Mouse (Mus musculus): Measurements from ENCODE around the gene Hoxb6. TPM values are rescaled to one million over a fixed set of nuclear protein-coding genes. Genes with fewer than 3 reads are reported as not detected.
A peak's percentile ranks its signal among the peaks of the same experiment; 100 is the strongest.

The Hoxb6 gene
- polyA plus RNA-seq, 1 experiment from 2014 or later, result 0.31 TPM

DNA sequence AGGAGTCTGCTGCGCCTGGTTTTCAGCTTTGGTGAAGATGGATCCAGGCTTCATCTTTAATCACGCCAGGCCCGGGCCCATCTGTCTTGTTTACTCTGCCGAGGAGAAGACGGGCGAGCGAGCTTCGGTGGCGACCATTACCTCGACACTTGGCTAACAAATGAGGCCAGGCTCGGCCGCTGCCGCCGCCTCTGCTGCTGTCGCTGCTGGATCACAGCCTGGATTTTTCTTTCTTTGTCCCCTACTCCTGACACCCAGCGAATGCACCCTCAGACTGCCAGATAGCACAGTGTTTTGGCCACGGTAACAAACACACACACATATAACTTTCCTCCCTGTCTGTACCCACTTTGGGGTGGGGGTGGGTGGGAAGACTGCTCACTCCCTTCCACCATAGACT lies 28.4 kb downstream of the Hoxb6 start:
- H3K4me3 ChIP-seq, result peak overlapping the region; percentile 56
- H3K36me3 ChIP-seq, result no peaks in the 10 kb centered on the region
- 1% methylated on average over 17 of the region's 17 CpGs for WGBS
- H3K27me3 ChIP-seq (ENCODE audit: insufficient read depth, poor library complexity, severe bottlenecking), result peaks cover 100% of the 10 kb centered on the region
- no peak for DNase-seq (ENCODE audit: low spot score)
- peaks cover 18% of the 10 kb centered on the region for H3K4me1 ChIP-seq (replicated peaks)
- no peaks in the 10 kb centered on the region for H3K9me3 ChIP-seq
- H3K27ac ChIP-seq, result peak overlapping the region; percentile 59

DNA sequence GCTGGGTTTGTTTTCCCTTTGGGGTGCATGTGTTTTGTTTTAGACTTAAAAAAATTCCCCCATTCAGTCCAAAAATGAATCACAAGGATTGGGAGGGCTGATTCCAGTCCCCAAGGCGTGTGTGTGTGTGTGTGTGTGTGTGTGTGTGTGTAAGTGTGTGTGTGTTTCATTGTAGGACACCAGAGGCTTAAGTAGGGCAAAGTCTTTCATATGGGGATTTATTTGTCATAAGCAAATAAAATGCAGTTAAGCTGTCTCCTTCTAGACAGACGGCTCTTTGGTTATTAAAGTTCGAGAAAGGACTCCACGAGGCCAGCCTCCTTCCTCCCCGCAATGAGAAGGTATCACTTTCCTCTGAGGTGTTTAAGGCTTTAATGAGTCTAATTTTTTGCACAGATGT lies 29.6 kb downstream of the Hoxb6 start:
- H3K27me3 ChIP-seq (ENCODE audit: insufficient read depth, poor library complexity, severe bottlenecking), result peaks cover 100% of the 10 kb centered on the region
- WGBS, result 10% methylated on average over 5 of the region's 5 CpGs

DNA sequence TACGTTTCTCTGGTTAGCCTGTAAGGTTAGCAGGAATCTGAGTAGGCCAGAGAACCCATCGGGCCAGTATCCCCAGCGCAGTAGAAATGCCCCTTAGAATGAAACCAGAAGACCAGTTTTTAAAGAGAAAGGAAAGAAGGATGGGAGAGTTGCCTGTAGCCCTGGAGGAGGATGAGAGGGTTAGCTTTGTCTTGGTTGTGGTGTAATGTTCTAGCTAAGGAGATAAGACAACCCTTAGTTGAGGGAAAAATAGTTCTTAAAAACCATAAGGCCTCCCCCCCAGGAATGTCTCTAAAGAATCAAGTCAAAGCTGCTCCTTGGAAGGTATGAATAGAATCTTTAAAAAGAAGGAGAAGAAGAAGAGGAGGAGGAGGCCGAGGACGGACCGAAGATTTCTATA lies 30.5 kb downstream of the Hoxb6 start:
- Histone ChIP-seq H3K27ac (peak overlapping the region; percentile 12; the same call in 1 of the 2 replicates), H3K36me3 (no peaks in the 10 kb centered on the region), H3K4me1 (replicated peaks) (peaks cover 18% of the 10 kb centered on the region), H3K27me3 (ENCODE audit: insufficient read depth, poor library complexity, severe bottlenecking) (peaks cover 100% of the 10 kb centered on the region), H3K4me3 (peak overlapping the region; percentile 9; the same call in 1 of the 2 replicates), H3K9me3 (no peaks in the 10 kb centered on the region)
- DNase-seq (ENCODE audit: low spot score), result no peak
- 4% methylated on average over 6 of the region's 6 CpGs for WGBS

More for the DNA sequence above, 29.6 kb downstream of the Hoxb6 start:
- no peak overlapping the region; the same call in 1 of the 2 replicates for H3K27ac ChIP-seq
- peaks cover 18% of the 10 kb centered on the region for H3K4me1 ChIP-seq (replicated peaks)
- H3K9me3 ChIP-seq, result no peaks in the 10 kb centered on the region
- no peaks in the 10 kb centered on the region for H3K36me3 ChIP-seq
- DNase-seq (ENCODE audit: low spot score), result no peak
- peak overlapping the region; percentile 18; the same call in 1 of the 2 replicates for H3K4me3 ChIP-seq

DNA sequence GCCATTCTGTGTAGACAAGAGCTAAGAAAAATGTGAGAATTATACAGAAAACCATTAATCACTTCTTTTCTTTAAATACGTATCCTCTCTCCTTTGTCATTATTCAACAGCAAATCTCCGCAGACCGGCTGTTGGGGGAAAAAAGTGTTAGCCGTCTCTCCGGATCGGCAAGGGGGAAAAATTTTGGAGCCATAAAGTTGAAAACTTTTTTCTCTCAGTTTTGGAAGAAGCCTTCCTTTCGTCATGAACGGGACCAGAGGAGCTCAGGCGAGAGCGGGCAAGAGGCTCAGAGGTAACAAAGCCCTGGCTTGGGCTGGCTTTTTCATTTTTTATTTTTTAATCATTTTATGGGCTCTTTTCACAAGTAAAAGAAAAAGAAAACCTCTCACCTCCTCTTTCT lies 30.9 kb downstream of the Hoxb6 start, which contains the start of gene Hoxb3:
Hoxb3 (plus strand) TSS at position 173 of the 400 bp plus-strand sequence.
- 4% methylated on average over 10 of the region's 10 CpGs for WGBS
- Histone ChIP-seq H3K27ac (peak within 1 kb of the TSS; percentile 31; the same call in 1 of the 2 replicates), H3K4me3 (peak within 1 kb of the TSS; percentile 42)

DNA sequence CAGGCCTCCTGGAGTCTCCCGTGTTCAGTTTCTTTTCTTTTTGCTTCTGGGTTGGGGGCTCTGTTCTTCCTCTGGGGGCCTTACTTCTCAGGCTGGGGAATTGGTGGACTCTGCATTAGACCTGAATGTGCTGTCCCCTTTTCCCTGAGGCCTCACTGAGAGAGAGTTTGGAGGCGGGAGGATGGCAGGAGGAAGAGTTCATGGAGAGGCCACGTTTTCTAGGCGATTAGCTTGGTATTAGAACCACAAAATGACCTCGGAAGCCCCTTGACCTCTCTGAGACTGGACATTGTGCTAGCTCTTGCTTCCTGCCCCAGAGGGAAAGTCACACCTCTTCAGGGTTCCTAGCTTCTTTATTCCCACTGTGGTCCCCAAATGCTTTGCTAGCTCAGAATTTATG lies 31.8 kb downstream of the Hoxb6 start:
- WGBS, result under 1% methylated on average over 5 of the region's 5 CpGs
- Histone ChIP-seq H3K27ac (peak overlapping the region; percentile 31; the same call in 1 of the 2 replicates), H3K27me3 (ENCODE audit: insufficient read depth, poor library complexity, severe bottlenecking) (peaks cover 100% of the 10 kb centered on the region), H3K9me3 (no peaks in the 10 kb centered on the region), H3K4me3 (peak overlapping the region; percentile 42), H3K4me1 (replicated peaks) (peaks cover 5% of the 10 kb centered on the region), H3K36me3 (no peaks in the 10 kb centered on the region)
- DNase-seq (ENCODE audit: low spot score), result no peak

More for the DNA sequence above, 30.9 kb downstream of the Hoxb6 start, which contains the start of gene Hoxb3:
- no peaks in the 10 kb centered on the region for H3K36me3 ChIP-seq
- H3K27me3 ChIP-seq (ENCODE audit: insufficient read depth, poor library complexity, severe bottlenecking), result peaks cover 100% of the 10 kb centered on the region
- H3K4me1 ChIP-seq (replicated peaks), result peaks cover 14% of the 10 kb centered on the region
- DNase-seq (ENCODE audit: low spot score), result no peak
- no peaks in the 10 kb centered on the region for H3K9me3 ChIP-seq

DNA sequence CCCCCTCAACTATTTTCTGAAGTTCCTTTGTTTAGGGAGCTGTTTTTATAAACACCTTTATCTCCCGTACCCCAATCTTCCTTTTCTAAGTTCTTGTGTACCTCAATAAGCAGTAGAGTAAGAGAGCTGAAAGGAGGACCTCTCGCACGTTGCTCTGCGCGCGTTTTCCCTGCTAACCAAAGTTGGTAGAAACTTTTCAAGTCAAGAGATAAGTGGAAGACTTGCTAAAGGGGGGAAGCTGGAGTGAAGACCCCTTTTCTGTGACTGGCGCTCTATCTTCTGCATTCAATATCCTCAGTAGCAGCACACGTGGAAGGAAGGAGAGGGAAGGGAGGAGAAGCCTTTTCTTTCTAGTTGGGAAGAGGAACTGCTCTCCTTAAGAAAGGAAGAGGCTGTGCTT lies 32.7 kb downstream of the Hoxb6 start:
- 4% methylated on average over 8 of the region's 8 CpGs for WGBS

DNA sequence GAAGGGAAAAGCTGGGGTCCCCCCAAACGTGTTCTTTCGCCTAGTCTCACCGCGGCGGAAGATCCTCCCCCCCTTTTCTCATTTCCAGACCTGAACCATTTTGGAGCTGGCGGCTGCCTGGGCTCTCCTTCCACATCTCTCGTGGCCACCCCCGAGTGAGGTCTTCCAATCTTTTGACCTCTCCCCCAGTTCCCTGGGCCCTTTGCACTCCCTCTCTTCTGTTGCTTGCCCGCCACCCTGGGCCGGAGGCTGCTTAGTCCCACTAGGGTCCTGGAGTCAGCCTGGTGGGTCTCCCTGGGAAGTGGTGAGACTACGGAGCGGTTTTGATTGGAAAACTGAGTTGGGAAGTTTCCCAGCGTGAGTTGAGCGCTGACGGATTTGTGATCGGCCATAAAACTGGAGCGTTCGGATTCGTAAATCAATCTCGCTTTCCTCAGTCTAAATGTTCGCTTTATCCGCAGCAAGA lies 33.5 kb downstream of the Hoxb6 start:
- no peak for DNase-seq (ENCODE audit: low spot score)
- H3K4me3 ChIP-seq, result peak overlapping the region; percentile 42
- peak overlapping the region; percentile 80 for H3K27ac ChIP-seq

More for the DNA sequence above, 32.7 kb downstream of the Hoxb6 start:
- no peaks in the 10 kb centered on the region for H3K9me3 ChIP-seq
- no peaks in the 10 kb centered on the region for H3K36me3 ChIP-seq
- no peak for DNase-seq (ENCODE audit: low spot score)
- peaks cover 100% of the 10 kb centered on the region for H3K27me3 ChIP-seq (ENCODE audit: insufficient read depth, poor library complexity, severe bottlenecking)
- H3K4me3 ChIP-seq, result peak overlapping the region; percentile 42
- peak overlapping the region; percentile 80; the same call in 1 of the 2 replicates for H3K27ac ChIP-seq
- 0 out of 2 replicates have a peak, but pooled peaks cover 2% of the 10 kb centered on the region for H3K4me1 ChIP-seq (replicated peaks)

DNA sequence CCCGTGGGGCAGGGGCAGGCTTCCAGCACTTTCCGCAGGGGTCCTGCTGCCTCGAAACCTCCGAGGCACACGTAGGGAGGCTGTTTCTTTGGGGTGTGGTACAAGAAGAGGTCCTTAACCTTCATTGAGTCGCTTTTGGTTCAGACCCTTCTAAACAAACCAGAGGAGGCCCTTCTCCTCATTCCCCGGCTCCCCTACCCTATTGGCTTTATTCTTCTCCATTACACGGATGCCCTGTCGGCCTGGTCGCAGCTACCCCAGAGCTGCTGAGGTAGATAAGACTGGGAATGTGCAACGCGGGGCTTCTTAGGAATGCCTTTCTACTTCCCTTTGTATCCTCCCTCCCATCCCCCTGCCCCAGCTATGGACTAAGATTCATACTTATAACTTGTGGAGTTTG lies 34.4 kb downstream of the Hoxb6 start:
- peak overlapping the region; percentile 42 for H3K4me3 ChIP-seq
- H3K9me3 ChIP-seq, result no peaks in the 10 kb centered on the region
- peak overlapping the region; percentile 69; the same call in 1 of the 2 replicates for H3K27ac ChIP-seq
- no peak for DNase-seq (ENCODE audit: low spot score)
- peaks cover 100% of the 10 kb centered on the region for H3K27me3 ChIP-seq (ENCODE audit: insufficient read depth, poor library complexity, severe bottlenecking)
- no peaks in the 10 kb centered on the region for H3K4me1 ChIP-seq (replicated peaks)
- no peaks in the 10 kb centered on the region for H3K36me3 ChIP-seq
- WGBS, result 0% methylated on average over 12 of the region's 12 CpGs

More for the DNA sequence above, 33.5 kb downstream of the Hoxb6 start:
- WGBS, result 2% methylated on average over 22 of the region's 22 CpGs
- Histone ChIP-seq H3K27me3 (ENCODE audit: insufficient read depth, poor library complexity, severe bottlenecking) (peaks cover 100% of the 10 kb centered on the region), H3K9me3 (no peaks in the 10 kb centered on the region), H3K4me1 (replicated peaks) (no peaks in the 10 kb centered on the region), H3K36me3 (no peaks in the 10 kb centered on the region)

DNA sequence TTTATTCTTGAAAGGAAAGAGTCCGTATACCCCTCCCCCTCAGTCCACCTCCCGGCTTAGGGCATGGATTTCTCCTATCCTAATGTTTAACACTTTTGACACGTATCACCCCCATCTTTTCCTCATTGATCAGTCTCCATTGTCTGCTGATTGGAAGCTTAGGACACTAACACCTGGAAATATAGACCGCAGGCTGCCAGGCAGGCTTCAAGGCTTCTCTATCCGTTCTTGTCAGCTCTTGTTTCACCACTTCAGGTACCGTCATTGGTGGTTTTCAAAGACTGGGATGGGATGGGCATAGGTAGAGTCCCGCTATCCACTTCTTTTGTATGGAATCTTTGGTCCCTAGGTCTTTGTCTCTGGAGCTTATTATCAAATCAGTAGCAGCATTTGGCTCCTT lies 34.8 kb downstream of the Hoxb6 start:
- Histone ChIP-seq H3K36me3 (no peaks in the 10 kb centered on the region), H3K27ac (peak overlapping the region; percentile 69; the same call in 1 of the 2 replicates), H3K27me3 (ENCODE audit: insufficient read depth, poor library complexity, severe bottlenecking) (peaks cover 100% of the 10 kb centered on the region), H3K4me3 (peak overlapping the region; percentile 42; the same call in 1 of the 2 replicates), H3K4me1 (replicated peaks) (no peaks in the 10 kb centered on the region), H3K9me3 (no peaks in the 10 kb centered on the region)
- DNase-seq (ENCODE audit: low spot score), result no peak
- WGBS, result 2% methylated on average over 7 of the region's 7 CpGs

DNA sequence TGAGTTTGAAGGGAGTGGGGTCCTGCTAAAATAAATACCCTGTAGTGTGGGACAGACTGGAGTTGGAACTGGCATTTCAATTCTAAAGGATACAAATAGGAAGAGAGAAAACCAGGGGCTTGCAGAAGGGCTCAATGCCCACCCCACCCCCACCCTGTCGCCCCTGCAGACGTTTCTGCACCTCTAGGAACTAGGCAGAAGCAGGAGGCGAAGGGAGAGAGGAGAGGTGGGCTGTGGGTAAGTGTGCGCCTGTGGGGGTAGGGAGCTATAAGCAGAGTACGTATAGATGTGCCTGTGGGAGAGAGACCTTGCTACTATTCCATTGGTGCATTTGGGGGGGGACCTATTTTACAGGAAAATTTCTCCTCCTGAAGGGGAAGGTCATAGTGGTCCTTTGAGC lies 35.5 kb downstream of the Hoxb6 start:
- H3K36me3 ChIP-seq, result no peaks in the 10 kb centered on the region
- peak overlapping the region; percentile 69; the same call in 1 of the 2 replicates for H3K27ac ChIP-seq
- DNase-seq (ENCODE audit: low spot score), result no peak
- peak overlapping the region; percentile 42 for H3K4me3 ChIP-seq
- H3K4me1 ChIP-seq (replicated peaks), result peaks cover 3% of the 10 kb centered on the region
- H3K27me3 ChIP-seq (ENCODE audit: insufficient read depth, poor library complexity, severe bottlenecking), result peaks cover 100% of the 10 kb centered on the region
- H3K9me3 ChIP-seq, result no peaks in the 10 kb centered on the region
- 2% methylated on average over 5 of the region's 5 CpGs for WGBS

DNA sequence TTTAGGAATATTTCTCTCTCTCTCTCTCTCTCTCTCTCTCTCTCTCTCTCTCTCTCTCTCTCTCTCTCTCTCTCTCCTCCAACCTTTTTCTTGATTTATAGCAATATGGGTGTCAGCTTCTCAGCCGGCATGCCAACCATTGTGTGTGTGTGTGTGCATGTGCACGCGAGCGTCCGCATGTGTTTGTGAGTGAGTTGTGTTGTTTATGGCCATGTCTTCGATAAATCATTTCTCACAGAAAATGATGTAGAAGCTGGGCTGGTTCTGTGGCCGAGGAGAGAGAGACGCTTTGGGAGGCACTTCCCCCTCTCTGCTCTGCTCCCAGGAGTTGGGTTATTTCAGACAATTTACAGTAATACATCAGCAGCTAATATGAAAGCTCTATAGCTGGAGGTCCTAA lies 36.3 kb downstream of the Hoxb6 start:
- peak overlapping the region; percentile 42 for H3K4me3 ChIP-seq
- 6% methylated on average over 8 of the region's 8 CpGs for WGBS
- DNase-seq (ENCODE audit: low spot score), result no peak
- 0 out of 2 replicates have a peak overlapping the region, but pooled peaks have one; percentile 64 for H3K27ac ChIP-seq
- peaks cover 100% of the 10 kb centered on the region for H3K27me3 ChIP-seq (ENCODE audit: insufficient read depth, poor library complexity, severe bottlenecking)
- H3K9me3 ChIP-seq, result no peaks in the 10 kb centered on the region
- H3K4me1 ChIP-seq (replicated peaks), result peaks cover 7% of the 10 kb centered on the region
- no peaks in the 10 kb centered on the region for H3K36me3 ChIP-seq

DNA sequence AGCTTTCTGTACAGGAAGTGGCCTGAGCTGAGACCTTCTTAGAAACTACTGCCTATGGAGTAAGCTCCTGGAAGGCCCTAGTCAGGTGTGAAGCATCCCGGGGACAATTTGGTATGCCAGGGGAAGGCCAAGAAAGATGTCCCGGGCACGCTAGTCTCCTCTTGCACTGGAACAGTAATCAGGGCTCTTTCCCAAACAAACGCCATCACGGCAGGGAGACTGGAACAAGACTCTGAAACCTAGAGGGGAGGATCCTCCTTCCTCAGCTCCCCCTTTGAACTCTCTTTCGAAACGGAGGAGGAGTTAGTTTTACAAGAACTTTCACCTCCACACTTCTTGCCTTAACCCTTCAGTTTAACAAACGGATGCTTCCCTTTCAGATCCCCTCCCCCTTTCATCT lies 39.8 kb downstream of the Hoxb6 start:
- Histone ChIP-seq H3K36me3 (no peaks in the 10 kb centered on the region), H3K4me3 (peak overlapping the region; percentile 48), H3K27me3 (ENCODE audit: insufficient read depth, poor library complexity, severe bottlenecking) (peaks cover 100% of the 10 kb centered on the region), H3K4me1 (replicated peaks) (peaks cover 7% of the 10 kb centered on the region), H3K27ac (peak overlapping the region; percentile 82), H3K9me3 (no peaks in the 10 kb centered on the region)
- DNase-seq (ENCODE audit: low spot score), result no peak
- 2% methylated on average over 8 of the region's 8 CpGs for WGBS

DNA sequence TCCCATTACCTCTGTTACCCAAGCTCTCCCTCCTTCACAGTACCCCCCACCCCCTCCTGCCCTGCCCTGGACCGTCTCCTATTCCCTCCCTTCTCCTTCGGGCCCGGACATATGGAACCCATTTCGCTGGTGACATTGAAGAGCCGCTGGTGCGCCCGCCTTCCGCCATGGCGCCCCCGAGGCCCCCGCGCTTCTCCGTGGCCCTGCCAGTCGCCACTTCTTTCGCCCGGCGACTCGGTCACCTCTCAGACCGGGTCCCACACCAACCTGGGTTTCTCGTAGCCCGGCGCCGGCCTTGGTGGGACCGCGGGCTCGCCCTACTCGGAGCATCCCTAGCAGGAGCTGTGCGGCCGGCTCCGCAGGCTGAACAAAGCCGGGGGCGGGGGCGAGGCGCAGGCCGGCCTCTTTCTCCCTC lies 40.3 kb downstream of the Hoxb6 start:
- H3K4me3 ChIP-seq, result peak overlapping the region; percentile 48
- 1% methylated on average over 35 of the region's 35 CpGs for WGBS
- no peaks in the 10 kb centered on the region for H3K9me3 ChIP-seq
- H3K27ac ChIP-seq, result peak overlapping the region; percentile 82
- peaks cover 100% of the 10 kb centered on the region for H3K27me3 ChIP-seq (ENCODE audit: insufficient read depth, poor library complexity, severe bottlenecking)
- no peaks in the 10 kb centered on the region for H3K36me3 ChIP-seq
- no peak for DNase-seq (ENCODE audit: low spot score)
- H3K4me1 ChIP-seq (replicated peaks), result peaks cover 7% of the 10 kb centered on the region
